Mouse (Mus musculus) CH12.LX (cell line): ENCODE results near the gene Ror1. TPM values are rescaled to one million over a fixed set of nuclear protein-coding genes. Genes with fewer than 3 reads are reported as not detected.

Source experiments
- DNase-seq: peaks from one replicate; pipeline ENCODE4 v3.0.0-alpha.2; 2013; ENCODE audit errors: extremely low read depth
- H3K27ac ChIP-seq: 2 replicates; pipeline ENCODE4 v1.5.1; 2012; ENCODE audit warnings: low read depth, mild to moderate bottlenecking, control low read depth, moderate library complexity; ENCODE audit not compliant: insufficient read depth
- H3K27me3 ChIP-seq: replicated peaks from 2 replicates; pipeline ENCODE3; 2012; ENCODE audit warnings: inconsistent platforms
- H3K36me3 ChIP-seq, 2 experiments: replicated peaks in 1 of 2; 2 replicates each; pipeline versions ENCODE3 to v1.6.1; 2012; ENCODE audit warnings: inconsistent platforms in 1 of 2, low read length in 1 of 2, mild to moderate bottlenecking in 1 of 2, mixed read lengths in 1 of 2, moderate library complexity in 1 of 2; ENCODE audit not compliant: control insufficient read depth in 1 of 2, insufficient read depth in 1 of 2
- H3K4me1 ChIP-seq, 2 experiments: 2 replicates each; pipeline ENCODE4 v1.6.1; 2012; ENCODE audit warnings: inconsistent platforms in 1 of 2, moderate library complexity in 1 of 2; ENCODE audit not compliant: insufficient read depth in 2 of 2, control insufficient read depth in 1 of 2
- H3K4me2 ChIP-seq: 2 replicates; pipeline ENCODE4 v1.6.1; 2012; ENCODE audit warnings: low read depth, mild to moderate bottlenecking, control low read depth; ENCODE audit not compliant: poor library complexity, insufficient read depth, severe bottlenecking
- H3K4me3 ChIP-seq, 3 experiments: fragments of 150-350 bp in 1 of 3; sonication (generic) in 1 of 3; replicated peaks in 1 of 3; 2 replicates each; pipeline versions ENCODE3 to v1.5.1; 2011 to 2012; ENCODE audit warnings: low read depth in 2 of 3, low read length in 2 of 3, mild to moderate bottlenecking in 2 of 3, moderate library complexity in 2 of 3, control low read depth in 1 of 3, improper control_type of control experiment in 1 of 3, inconsistent platforms in 1 of 3, mixed read lengths in 1 of 3; ENCODE audit not compliant: poor library complexity in 1 of 3
- H3K79me2 ChIP-seq: replicated peaks from 2 replicates; pipeline ENCODE4 v1.6.1; 2012; ENCODE audit warnings: mild to moderate bottlenecking, moderate library complexity; ENCODE audit not compliant: control insufficient read depth, poor library complexity, insufficient read depth, severe bottlenecking; ENCODE audit errors: extremely low read depth
- H3K9ac ChIP-seq: 2 replicates; pipeline ENCODE4 v1.6.1; 2012; ENCODE audit warnings: low read depth, mild to moderate bottlenecking, control low read depth, moderate library complexity; ENCODE audit not compliant: insufficient read depth
- H3K9me3 ChIP-seq: replicated peaks from 2 replicates; pipeline ENCODE3; 2012; ENCODE audit warnings: low read length, inconsistent platforms, mixed read lengths
- CTCF ChIP-seq, 2 experiments: IDR thresholded peaks in 1 of 2; conservative IDR thresholded peaks in 1 of 2; 2 replicates each; pipeline ENCODE4 v1.5.1; 2011 to 2012; ENCODE audit warnings: low read depth in 2 of 2, low read length in 2 of 2, improper control_type of control experiment in 1 of 2, inconsistent platforms in 1 of 2, mild to moderate bottlenecking in 1 of 2, moderate library complexity in 1 of 2
- ELF1 ChIP-seq: IDR thresholded peaks from 2 replicates; pipeline ENCODE4 v1.6.1; 2014; ENCODE audit warnings: low read depth, mild to moderate bottlenecking, inconsistent platforms, low read length, improper control_type of control experiment
- HCFC1 ChIP-seq: IDR thresholded peaks from 2 replicates; pipeline ENCODE4 v1.6.1; 2012; ENCODE audit warnings: low read depth, mild to moderate bottlenecking, inconsistent platforms, low read length, improper control_type of control experiment
- JUN ChIP-seq: IDR thresholded peaks from 2 replicates; pipeline ENCODE4 v1.6.1; 2011; ENCODE audit warnings: low read depth, mild to moderate bottlenecking, low read length, improper control_type of control experiment, moderate library complexity; ENCODE audit not compliant: insufficient read depth
- KAT2A ChIP-seq: IDR thresholded peaks from 2 replicates; pipeline ENCODE4 v1.6.1; 2012; ENCODE audit warnings: low read length, improper control_type of control experiment, inconsistent platforms; ENCODE audit not compliant: insufficient replicate concordance
- MYC ChIP-seq: IDR thresholded peaks from 2 replicates; pipeline ENCODE4 v1.6.1; 2011; ENCODE audit warnings: low read depth, mild to moderate bottlenecking, improper control_type of control experiment, low read length
- POLR2AphosphoS2 ChIP-seq: IDR thresholded peaks from 2 replicates; pipeline ENCODE4 v1.6.1; 2011; ENCODE audit warnings: low read depth, low read length, improper control_type of control experiment
- SMC3 ChIP-seq: IDR thresholded peaks from 2 replicates; pipeline ENCODE4 v1.6.1; 2011; ENCODE audit warnings: low read depth, low read length, improper control_type of control experiment
- TBP ChIP-seq: conservative IDR thresholded peaks from 2 replicates; pipeline ENCODE4 v1.6.1; 2011; ENCODE audit warnings: low read depth, low read length, improper control_type of control experiment
- USF2 ChIP-seq: conservative IDR thresholded peaks from 2 replicates; pipeline ENCODE4 v1.6.1; 2011; ENCODE audit warnings: low read depth, low read length, improper control_type of control experiment
- ZC3H11A ChIP-seq: IDR thresholded peaks from 2 replicates; pipeline ENCODE4 v1.6.1; 2012; ENCODE audit warnings: low read depth, mild to moderate bottlenecking, inconsistent platforms, low read length, improper control_type of control experiment
- ZMIZ1 ChIP-seq: IDR thresholded peaks from 2 replicates; pipeline ENCODE4 v1.6.1; 2012; ENCODE audit warnings: low read depth, mild to moderate bottlenecking, inconsistent platforms, low read length, improper control_type of control experiment
- dilution Hi-C: fragments of 300-500 bp; cut with MboI; formaldehyde crosslinking; loops from 2 replicates; pipeline ENCODE4 v1.14.3; 2020; ENCODE audit warnings: low sequenced_read_pairs; ENCODE audit not compliant: extremely low pct_unique_long_range_greater_than_20kb, extremely low pct_ligation_motif_present
- in situ Hi-C: fragments of 300-500 bp; cut with MboI; formaldehyde crosslinking; loops from 3 replicates; pipeline ENCODE4 v1.14.3; 2019; ENCODE audit warnings: low sequenced_read_pairs, low pct_ligation_motif_present, low pct_unique_long_range_greater_than_20kb, mixed read lengths
- polyA plus RNA-seq: library from polyadenylated mRNA; unstranded; fragments of >175 nt; gene quantifications from 2 replicates; pipeline ENCODE4 v1.2.1, GENCODE M21; 2012; ENCODE audit warnings: low read depth; ENCODE audit not compliant: insufficient read length
- total RNA-seq, 2 experiments: library from RNA; depleted of rRNA; stranded (reverse); fragments of 300-350 nt in 1 of 2; fragments of >200 nt in 1 of 2; gene quantifications; 2 replicates each; pipeline ENCODE4 v1.2.3; 2012 to 2014

Ror1 gene
- total and polyA plus RNA-seq, 3 experiments, result not detected

DNA sequence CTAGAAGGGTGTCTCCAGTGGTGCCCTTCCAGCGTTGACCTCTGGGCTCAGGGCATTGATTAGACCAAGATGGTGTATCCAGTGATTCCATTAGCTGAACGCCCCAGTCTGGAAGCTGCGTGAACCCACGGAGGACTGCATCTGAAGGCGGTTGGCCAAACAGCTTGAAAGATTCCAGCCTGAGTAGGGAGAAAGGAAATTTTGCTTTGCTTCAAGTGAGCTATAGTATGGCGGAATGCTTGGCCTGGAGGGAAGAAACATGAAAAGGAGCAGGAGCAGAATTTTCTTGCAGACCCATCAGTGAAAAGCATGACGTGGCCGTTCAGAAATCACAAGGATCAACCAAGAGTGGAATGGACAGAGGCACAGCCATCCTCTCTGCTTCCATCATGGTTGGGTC lies 91.2 kb downstream of the Ror1 start:
- no peak for TF ChIP-seq ELF1
- no peak for TF ChIP-seq POLR2AphosphoS2
- Histone ChIP-seq H3K4me2 (no peak overlapping the region), H3K27me3 (no peaks in the 10 kb centered on the region), H3K36me3 (no peaks in the 10 kb centered on the region), H3K9ac (no peak overlapping the region), H3K79me2 (no peaks in the 10 kb centered on the region), H3K4me1 (no peaks in the 10 kb centered on the region), H3K9me3 (peaks cover 16% of the 10 kb centered on the region), H3K27ac (no peak overlapping the region), H3K4me3 (no peak overlapping the region)
- dilution Hi-C loops, result no loop called here
- in situ Hi-C loops, result no loop called here
- DNase-seq, result no peak

DNA sequence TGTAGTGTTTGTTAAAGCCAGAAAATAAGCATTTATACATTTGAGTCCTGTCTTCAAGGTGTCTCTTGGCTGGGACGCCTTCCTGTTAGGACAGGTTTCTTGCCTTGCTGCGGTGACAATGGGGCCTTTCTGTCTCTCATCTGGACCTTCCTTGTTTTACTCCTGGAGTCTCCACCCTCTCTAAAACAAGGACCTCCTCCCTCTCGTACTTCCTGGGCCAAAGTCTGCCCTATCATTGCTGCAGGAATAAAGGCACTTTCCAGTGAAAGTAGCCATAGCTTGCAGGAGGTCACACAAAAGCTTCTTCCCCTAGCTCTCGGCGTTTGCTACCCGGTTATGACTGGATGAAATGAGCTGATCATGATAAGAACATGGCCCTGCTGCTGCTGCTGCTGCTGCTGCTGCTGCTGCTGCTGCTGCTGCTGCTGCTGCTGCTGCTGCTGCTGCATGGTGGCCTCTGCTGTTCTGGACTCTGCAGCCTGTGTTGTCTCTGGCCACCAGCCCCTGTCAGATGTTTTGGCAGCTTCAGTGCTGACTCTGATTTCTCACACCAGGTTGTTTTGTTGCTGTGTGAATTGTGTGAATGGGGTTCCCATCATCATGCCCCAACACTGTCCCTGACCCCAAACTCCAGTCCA lies 92.1 kb downstream of the Ror1 start:
- H3K4me1 ChIP-seq, result no peaks in the 10 kb centered on the region
- no peaks in the 10 kb centered on the region for H3K27me3 ChIP-seq
- no peak overlapping the region for H3K4me3 ChIP-seq
- no peak overlapping the region for H3K27ac ChIP-seq
- no peaks in the 10 kb centered on the region for H3K36me3 ChIP-seq
- no peak for TF ChIP-seq TBP
- no peak for TF ChIP-seq ZC3H11A
- no peak for TF ChIP-seq MYC
- TF ChIP-seq KAT2A, result no peak
- no peak for TF ChIP-seq SMC3
- TF ChIP-seq JUN, result no peak
- no peak for TF ChIP-seq CTCF (conservative IDR thresholded peaks at IDR 0.05 in 1 of 2, IDR thresholded peaks at IDR 0.05 in 1 of 2; ENCODE audit: low read depth in 2 of 2, low read length in 2 of 2)
- no peak for TF ChIP-seq ZMIZ1
- DNase-seq, result no peak
- dilution Hi-C loops (no loop called here), in situ Hi-C loops (no loop called here)
- no peak overlapping the region for H3K4me2 ChIP-seq
- H3K9me3 ChIP-seq, result peaks cover 16% of the 10 kb centered on the region
- H3K9ac ChIP-seq, result no peak overlapping the region
- H3K79me2 ChIP-seq, result no peaks in the 10 kb centered on the region

DNA sequence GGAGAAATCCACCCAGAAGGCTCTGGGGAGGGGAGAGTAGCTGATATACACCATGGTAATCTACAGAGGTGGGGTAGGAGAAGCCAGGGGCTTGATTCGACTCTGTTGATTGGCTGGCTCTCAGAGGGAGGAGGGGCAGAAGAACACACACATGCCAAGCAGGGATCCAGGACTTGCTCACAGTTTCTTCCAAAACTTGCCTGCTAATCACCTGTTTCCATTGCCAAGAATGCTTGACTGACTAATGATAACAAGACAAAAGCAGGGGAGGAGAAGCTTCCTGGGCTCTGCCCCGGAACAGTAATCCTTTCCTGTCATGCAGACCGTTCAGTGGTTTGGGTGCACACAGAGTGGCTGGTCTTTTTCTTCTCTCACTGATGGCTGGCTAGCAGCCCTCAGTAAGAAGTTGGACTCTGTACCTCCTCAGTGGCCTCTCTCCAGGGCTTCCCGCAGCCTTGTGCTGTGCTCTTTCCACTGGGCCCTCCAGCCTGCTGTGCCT lies 92.7 kb downstream of the Ror1 start:
- no peaks in the 10 kb centered on the region for H3K79me2 ChIP-seq
- H3K27me3 ChIP-seq, result no peaks in the 10 kb centered on the region
- in situ Hi-C loops, result no loop called here
- no peak overlapping the region for H3K9ac ChIP-seq
- H3K9me3 ChIP-seq, result peaks cover 16% of the 10 kb centered on the region
- no peaks in the 10 kb centered on the region for H3K36me3 ChIP-seq
- dilution Hi-C loops, result no loop called here
- no peak overlapping the region for H3K27ac ChIP-seq
- DNase-seq, result no peak
- TF ChIP-seq KAT2A (no peak), USF2 (no peak), HCFC1 (no peak)
- TF ChIP-seq, all 38 proteins: peak for 0
- Histone ChIP-seq H3K4me1 (no peaks in the 10 kb centered on the region), H3K4me2 (no peak overlapping the region), H3K4me3 (no peak overlapping the region)
